Mouse (Mus musculus) embryo, embryonic 11.5 days (tissue): ENCODE results near the gene Bnc2.

Experiments used
- DNase-seq: peaks from one replicate; pipeline ENCODE4 v3.0.0-alpha.2; 2012; ENCODE audit warnings: low read depth, low spot score

The Bnc2 gene

DNA sequence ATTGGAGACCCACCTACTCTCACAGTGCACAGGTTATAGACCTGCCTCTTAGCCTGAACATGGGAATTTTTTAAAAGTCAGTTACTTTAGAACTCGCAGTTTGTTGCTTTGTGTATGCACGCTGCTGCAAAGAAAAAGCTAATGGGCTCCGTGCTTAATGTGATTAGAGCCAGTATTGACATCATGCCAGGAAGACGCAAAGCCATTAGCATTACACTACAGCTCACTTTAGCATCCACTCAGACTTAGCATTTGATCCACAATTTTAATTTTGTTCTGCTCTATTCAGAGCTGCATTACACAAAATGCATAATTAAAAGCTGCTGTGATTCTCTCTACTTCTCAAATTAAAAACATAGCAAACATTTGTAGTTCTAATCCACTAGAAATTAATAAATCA, 350.7 kb downstream of the Bnc2 start:
- no peak for DNase-seq

DNA sequence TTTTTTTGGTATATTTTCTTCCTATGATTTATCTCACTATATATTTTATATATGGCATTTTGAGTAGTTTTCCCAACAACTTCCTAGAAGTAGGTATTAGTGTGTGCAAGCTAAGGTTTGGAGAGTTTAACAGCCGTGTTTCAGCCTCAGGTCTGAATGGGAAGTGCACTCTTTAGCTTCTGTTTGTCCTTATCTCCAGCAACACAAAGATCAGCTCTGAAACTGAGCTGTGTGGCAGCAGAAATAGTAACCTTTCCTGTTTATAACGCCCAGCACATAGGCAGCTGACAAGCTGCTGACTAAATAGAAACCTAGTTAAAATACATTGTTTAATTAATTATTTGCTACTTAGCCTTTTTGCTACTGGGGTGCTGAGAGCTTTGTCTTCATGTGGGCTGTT, 353.5 kb downstream of the Bnc2 start:
- no peak for DNase-seq

DNA sequence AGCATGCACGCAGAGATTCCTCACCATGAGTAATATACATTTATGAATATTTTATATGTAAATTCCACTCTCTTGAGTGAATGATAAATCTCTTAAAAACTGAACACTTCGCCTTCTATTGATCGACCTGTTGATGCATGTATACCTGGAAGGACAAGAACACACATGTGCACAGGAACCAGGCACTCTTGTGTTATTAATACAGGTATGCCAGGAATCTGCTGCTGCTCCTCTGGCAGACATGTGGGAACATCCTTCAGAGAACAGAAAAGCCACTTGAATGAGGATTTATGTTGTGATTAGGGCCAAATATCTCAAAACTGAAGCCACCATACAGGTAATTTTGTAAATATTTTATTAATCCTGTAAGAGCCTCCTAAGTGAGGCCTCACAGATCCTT, 357.7 kb downstream of the Bnc2 start:
- no peak for DNase-seq

DNA sequence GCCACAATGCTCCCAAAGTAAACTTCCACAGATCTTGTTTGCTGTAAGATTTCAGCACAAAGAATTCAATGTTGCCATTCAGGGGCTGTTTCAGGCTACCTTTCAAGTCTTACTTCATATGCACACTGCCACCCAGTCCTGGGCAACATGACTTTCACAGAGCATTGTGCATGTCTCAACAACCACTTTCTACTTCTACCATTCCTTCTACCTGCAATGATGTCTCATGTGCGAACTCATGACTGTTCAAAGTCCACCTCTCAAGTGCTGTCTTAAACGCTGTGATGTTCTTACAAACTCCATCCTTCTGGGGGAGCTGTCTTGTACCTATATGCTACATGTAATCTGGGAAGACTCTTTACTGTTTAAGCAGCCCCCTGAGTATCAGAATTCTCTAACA, 363.7 kb downstream of the Bnc2 start:
- no peak for DNase-seq

DNA sequence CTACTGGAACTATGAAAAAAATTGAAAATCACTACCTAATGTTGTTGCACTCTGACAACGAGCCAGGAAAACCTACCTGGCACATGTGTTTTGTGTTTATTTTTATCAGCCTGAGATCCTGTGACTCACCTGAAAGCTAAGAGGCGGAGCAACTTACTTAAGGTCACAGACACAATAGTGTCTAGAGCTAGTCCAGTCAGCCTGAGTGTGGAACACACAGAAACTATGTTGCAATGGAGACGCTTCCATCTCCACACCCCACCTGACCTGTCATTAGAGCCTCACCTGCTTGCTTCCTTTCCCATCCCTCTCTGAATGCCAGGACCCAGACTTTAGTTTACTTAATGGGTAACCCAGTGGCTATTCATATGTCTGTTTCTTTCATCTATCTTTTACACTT, 364.2 kb downstream of the Bnc2 start:
- DNase-seq, result no peak

DNA sequence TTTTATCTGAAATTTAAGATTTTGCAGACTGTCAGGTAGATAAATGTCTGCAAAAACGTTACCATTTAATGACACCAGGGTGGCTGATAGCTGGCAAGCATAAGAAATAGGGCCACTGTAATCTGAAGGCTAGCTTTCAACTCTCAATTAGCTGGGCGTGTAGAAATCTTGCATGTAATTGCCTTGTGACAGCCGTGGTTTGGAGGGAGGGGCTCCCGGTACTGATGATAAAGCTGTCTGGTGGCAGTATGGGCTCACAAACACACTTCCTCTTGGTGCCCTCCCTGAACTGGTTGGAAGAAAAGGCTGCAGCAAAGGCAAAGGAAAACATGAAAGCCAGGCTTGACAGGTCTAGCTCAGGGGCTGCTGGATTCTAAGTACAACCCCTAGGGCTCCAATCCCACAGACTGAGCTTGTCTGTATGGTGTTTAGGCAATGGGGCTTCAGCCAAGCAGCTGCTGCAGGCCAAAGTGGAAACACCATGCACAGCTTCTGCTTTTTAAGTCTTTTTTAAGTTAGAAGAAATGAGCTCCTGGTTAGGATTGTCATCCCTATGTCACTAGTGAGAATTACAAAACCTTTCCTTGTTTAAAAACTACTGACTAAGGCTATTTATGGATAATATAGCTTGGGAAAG, 366.7 kb downstream of the Bnc2 start:
- DNase-seq, result no peak

DNA sequence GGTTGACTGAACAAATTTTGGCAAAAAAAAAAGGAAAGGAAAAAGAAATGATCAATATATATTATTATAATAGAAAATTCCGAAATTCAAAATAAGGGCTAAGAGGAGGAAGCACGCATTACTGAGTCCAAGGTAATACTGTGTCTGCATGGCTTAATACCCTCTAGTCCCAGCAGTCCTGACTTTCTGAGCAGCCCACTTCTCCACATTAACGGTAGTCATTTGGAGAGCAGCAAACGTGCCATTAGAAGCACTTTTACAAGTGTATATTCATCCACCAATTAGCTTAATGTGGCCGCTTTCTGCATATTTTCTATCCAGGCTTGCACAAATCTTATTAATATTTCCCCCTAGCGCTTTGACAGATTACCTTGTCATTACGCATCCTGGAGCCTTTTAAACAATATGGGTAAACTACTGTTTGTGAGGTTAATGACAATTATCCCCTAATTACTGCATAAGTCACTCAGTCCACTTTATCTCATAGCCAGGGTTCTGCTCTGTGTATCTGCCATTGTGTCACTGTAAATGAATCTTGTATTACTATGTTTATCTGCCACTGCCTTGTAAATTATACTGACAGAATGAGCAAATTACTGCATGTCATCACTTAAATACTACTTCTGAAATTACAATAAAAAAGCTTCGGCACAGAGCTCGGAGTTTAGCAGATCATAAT, 368.0 kb downstream of the Bnc2 start:
- no peak for DNase-seq

DNA sequence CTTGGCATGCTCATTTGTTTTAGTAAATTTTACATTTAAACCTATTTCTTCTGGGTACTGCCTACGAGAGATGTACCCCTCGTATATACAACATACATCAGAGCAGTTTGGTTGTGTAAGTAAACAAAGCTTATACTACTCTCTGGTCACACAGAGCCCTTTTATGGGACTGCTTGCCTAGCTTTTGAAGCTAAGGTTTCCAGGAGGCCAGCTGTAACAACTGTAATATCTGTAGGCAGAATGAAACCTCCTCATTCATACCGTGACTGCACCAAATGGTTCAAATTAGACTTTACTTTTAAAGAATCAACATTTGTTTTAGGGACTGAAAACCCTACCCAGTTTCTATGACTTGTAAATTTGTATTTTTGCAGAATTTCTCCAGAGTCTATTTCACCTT, 372.1 kb downstream of the Bnc2 start:
- DNase-seq, result no peak

DNA sequence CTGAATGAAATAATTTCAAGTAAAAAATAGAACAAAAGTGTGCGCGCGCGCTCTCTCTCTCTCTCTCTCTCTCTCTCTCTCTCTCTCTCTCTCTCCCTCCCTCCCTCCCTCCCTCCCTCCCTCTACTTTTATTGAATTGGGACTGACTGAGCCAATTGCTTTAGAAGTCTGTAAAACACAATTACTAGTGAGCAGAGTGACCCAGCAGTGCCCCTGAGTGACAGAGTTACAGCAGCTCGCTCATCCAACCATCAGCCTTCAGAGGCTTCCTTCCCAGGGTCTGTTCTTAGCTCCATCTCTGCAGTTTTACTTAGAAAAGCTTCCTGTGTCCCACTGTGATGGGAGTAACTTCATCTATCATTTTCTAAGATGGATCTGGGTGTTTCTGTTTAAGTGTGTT, 389.9 kb downstream of the Bnc2 start:
- no peak for DNase-seq

DNA sequence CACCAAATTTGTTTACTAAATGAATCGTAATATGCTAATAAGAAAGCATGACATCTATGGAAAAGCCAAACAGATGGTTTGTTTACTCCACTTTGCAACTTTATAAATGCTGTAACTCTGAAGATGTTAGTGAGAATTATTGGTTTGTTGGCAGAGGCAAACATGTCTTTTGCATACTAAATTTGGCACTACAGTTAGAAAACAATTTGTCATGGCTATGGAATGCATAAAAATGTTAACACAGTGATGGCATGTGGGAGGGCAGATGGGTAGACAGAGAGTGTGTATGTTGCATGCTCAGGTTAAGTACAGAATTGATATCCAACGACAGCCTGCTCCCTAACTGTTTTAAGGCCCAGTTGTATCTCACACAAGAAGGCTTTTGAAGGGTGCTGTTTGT, 392.4 kb downstream of the Bnc2 start:
- DNase-seq, result no peak

DNA sequence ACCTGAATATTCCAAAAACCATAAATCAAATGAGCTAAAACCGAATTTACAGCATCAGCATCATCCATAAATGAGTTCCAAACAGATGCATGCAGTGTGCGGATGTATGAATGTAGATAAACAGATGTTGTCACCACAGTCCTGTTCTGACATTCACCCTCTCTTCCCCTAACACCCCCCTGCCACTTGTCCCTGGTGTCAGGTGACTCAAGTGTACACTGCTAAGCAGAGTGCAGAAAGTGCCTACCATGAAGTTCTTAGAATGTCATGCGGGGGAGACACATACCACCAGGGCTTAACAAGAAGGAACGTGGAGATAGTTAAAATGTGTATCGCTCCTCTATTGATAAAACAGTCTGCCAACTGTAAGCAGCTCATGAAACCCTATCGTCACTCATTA, 396.9 kb downstream of the Bnc2 start:
- DNase-seq, result no peak

DNA sequence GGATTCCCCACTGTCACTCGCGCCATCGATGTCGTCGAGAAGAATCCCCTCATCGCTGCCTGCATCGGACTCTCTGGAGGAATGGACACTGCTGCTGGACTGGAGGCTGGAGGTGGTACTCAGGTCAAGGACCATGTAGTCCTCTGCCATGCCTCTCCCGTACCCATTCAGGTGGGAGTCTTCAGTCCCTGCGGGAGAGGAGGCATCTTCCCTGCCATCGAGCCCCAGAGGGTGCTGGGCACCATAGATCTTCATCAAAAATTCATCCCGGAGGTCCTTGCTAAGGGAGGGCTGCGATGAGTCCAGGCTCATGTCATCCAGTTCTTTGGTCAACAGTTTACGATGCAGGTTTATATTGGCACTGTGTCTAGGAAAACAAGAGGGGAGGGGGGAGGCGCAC, 399.0 kb downstream of the Bnc2 start:
- no peak for DNase-seq

DNA sequence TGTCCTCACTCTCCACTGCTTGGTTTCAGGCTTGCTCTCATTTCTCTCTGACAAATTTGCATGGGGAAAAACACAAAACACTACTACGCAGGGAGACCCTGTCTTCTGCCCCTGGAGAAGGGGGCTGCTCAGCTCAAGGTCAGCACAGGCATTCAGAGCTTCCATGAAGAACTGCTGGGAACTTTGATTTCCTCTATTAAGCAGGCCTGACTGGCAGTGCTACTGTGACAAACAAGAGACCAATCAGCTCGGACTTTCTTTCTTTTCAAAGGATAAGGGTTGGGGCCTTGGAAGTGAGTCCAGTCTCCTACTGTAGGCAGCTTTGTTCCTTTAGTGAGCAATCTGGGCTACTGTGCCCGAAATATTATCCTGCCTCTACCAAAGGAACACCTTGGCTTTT, 400.9 kb downstream of the Bnc2 start:
- no peak for DNase-seq

DNA sequence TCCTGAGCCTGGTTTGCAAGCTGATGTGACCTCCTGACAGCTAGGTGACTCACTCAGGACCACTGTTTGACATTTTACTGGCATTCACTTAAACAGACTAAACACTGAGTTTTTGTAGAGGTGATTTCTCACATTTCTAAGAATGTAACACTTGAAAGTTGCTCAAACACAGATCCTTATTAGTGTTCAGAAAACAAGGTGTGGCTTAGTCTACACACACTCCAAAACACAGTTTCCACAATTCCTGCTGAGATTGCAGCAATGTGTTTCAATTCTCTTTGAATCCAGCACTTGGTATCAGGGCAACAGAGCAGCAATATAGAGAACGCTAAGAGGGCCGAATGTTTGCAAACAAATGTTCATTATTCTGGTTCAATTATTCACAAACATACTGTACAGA, 402.2 kb downstream of the Bnc2 start:
- DNase-seq, result no peak

DNA sequence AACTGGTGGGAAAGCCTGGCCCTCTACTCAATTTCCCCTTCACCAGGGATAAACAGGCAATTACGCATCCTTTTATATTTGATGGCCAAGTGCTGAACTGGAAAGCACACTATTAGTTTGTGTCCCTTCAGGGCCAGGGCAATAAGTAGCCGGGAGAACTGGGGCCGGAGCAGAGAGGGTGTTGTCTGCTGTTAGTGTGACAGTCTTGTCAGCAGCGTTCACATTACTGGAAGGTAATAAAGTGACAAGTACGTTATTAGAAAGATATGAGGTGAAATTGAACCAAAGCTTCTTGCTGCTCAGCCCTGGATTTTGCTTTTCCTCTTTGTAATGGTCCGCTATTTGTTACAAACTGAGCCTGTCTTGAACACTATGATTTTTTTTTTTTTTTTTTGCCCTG, 405.2 kb downstream of the Bnc2 start:
- DNase-seq, result no peak

DNA sequence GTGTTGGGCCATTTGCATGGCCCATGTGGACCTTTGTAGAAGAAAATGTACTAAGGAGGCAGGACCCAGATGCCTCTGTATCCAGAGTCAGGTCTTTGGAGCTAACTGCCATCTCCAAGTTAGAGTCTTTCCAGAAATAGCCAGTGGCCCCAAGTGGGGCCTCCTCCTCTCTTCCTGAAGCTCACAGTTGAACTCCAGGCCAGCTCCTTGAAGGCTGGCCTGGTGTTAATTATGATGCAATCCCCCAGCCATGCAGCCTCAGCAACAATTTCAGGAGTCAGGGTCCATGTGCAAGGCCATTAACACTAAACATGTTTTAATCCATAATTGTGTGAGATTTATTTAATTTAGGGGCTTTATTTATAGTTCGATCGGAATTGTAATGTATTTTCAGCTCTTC, 427.7 kb downstream of the Bnc2 start:
- no peak for DNase-seq

DNA sequence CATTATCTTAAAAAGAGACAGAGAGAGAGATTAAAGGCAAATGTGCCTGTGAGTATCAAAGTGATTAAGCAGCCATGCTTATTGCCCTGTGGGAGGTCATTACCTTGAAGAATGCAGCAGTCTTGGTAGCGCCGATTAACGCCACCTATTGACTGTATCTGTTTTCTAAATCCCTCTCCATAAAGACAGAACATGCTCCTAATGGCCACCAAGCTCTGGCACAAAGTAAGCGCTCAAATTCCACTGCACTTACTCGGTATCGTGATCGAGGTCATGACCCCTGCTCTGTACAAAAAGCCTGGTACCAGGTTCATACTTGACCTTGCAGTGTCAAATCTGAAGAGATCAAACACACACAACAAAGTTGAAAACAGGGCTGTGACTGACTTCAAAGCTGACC, 442.7 kb downstream of the Bnc2 start:
- no peak for DNase-seq

DNA sequence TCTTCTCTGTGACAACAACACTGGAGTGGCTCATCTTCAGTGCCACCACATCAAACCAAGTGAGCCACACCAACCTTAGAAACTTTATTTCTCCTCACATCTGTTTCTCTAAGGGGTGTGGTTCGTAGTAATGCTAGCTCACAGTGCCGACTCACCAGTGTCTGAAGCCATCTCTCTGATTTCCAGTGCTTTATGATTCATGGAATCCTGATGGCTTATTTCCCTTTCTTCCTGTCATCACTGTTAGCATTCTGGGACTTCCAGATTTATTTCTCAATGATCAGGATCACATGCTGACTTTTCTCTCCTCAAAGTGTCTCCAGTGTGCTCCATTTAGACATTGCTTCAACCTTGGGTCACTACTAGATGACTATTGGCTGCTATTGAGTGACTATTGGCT, 443.8 kb downstream of the Bnc2 start:
- no peak for DNase-seq

DNA sequence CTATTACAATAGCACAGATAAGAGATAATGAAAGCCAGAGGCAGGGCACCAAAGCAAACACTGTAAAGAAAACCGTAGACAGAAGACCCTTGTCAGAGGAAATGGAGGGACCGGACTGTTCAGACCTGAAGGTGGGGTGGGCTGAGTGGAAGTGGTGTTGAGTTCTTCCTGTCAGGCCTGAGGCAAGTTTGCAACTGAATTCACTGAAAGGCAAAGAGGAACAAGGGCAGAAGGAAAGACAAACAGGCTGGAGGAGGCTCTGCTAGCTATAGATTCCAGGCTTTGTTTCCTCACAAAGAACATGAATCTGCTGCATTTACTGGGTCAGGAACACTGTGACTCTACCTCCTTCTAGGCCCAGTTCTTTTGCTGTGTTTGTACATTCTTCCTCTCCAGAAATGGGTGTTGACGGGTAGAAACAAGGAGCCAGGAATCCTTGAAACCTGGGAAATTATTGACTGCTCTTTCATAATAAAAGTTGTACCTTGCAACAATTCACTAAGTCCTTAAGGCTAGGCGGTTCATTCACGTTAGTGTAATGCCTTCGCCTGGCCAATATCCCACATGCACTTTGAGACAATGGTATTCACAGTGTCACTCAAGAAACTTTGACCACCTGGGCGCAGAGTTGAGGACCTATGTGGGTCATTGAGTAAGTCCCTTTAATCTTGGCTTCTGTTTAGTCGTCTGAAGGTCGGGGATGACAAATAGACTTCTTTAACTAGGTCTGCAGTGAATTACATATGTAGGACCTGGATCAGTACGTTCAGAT, 445.7 kb downstream of the Bnc2 start:
- no peak for DNase-seq

DNA sequence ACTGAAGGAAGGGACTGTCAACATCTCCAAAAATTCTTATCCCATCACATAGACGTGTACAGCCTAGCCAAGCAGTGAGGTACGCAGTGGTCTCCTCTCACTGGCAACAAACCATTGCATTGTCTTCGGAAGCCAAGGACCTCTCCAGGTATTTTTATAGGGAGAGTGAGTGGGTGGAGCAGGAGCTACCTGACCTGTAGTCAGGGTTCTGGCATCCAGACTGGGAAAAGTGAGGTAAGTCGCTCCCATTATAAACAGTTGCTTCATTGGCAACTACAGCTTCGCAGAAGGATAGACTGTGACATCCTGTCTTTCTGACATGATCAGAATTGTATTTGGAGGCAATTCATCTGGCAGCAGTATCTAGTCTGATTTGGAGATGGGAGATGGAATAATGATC, 446.5 kb downstream of the Bnc2 start:
- no peak for DNase-seq
